Mouse (Mus musculus) cerebellum, adult 18-20 months (tissue): ENCODE results near the gene Gm21970.
A peak's percentile ranks its signal among the peaks of the same experiment; 100 is the strongest.

Experiments used
- DNase-seq, 2 experiments: peaks; one replicate each; pipeline ENCODE4 v3.0.0; 2021

Gm21970 gene

DNA sequence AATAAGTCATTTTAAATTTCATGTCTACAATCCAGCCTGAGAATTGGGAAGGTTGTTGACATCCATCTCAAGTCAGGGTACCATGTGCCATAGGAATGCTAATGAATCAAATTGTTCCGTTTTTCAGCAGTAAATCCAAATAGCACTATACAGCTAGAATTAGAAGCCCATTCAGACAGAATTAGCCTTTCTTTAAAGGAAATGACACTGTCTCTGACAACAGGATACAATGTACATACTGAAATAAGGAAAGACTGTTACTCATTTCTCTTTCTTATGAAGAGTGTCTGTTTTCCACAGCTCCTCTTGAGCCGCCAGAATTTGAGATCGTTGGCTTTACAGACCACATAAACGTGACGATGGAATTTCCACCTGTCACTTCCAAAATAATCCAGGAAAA, at the start of gene Gm21970:
Gene Gm21970 (plus strand): TSS at position 301 of the 400 bp plus-strand sequence.
- no peak for DNase-seq

DNA sequence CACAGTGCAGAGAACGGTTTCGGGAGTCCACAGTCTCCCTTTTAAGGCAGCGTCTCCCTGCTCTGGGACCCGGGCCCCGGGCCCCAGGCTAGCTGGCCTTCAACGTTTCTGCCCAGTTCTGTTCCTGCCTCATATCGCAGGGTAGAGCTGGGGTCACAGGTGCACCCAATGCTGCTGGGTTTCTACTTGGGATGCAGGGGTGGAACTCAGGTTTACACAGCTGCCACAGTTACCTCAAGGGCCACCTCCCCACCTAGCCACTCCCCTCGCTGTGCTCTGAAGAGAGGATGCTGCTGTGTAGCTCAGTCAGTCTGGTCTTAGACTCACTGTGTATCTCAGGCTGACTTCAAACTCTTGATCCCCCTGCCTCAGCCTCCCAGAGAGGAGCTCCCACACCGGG, 45.0 kb upstream of the Gm21970 start:
- no peak for DNase-seq

- DNase-seq: no peak
Measured at GRCm38 (mm10) chr16:91347491-91348263, 43.8 kb upstream of the Gm21970 start.

DNA sequence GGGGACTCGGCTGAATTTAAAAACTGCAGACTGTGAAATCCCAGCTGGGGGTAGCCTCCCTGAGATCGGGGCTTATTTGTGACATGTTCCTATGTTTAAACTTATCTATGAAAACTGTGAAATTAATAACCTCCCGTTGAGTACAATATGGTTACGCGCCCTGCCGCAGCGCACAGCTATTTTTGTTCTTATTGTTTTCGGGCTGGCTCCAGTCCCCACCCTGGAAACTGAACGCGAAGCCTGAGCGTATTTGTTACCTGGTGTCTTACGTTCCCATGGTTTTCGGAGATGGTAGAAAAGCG, 43.3 kb upstream of the Gm21970 start:
- no peak for DNase-seq

- DNase-seq: peak in 1 of 2 experiments; percentile 43
Measured at GRCm38 (mm10) chr16:91348588-91349330, 42.8 kb upstream of the Gm21970 start.

DNA sequence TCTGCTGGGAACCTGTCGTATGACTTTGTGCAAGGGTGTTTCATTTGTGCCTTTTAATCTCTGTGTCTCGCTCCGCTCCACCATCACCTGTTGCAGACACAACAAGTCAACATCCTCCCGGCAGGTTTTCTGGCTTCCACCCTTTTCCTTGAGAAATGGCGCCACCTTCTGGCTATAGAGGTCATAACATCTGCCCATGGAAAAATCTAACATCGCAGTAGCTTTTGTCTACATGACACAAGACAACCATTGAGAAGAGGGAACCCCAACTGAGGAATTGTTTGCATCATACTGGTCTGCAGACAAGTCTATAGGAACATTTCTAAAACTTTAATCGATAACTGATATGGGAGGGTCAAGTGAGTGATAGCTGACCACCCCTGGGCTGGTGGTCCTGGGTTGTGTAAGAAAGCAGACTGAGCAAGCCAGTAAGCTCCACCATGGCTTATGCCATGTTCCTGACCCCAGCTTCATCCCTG, 39.4 kb upstream of the Gm21970 start:
- DNase-seq: peak; percentile 81 to 84

DNA sequence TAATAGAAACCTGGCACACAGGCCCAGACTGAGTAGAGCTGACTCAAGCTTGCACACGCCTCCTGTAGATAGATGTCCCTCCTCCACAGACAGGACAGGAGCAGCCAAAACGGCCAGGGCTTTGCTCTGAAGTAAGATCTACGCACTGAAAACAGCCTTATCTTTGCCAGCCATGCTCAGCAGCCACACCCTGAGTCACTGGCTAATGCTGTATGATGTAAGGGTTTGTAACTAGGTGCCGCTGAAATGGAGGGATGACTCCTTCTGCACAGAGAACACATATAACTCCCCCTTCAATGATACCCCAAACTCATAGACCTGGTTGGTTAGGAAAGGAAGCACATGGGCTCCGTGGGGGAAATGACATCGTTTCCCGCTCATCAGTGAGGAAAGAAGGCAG, 38.8 kb upstream of the Gm21970 start:
- DNase-seq: no peak

DNA sequence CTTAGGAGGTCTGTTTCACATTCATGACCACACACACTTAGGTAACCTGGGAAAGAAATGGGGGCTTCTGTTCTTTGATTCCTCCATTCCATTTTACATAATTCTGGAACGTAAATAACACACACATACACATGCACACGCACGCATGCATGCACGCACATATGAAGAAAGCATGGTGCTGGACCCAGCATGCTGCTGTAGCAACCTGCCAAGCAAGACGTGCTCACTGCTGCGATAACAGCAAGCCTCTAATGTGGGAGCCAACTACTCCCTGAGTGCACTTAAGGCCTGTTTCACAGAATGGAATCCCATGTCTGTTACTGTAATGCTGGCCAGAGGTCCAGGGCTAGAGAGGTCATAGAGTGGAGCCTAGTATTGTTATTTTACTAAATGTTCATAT, 38.3 kb upstream of the Gm21970 start:
- DNase-seq: no peak

DNA sequence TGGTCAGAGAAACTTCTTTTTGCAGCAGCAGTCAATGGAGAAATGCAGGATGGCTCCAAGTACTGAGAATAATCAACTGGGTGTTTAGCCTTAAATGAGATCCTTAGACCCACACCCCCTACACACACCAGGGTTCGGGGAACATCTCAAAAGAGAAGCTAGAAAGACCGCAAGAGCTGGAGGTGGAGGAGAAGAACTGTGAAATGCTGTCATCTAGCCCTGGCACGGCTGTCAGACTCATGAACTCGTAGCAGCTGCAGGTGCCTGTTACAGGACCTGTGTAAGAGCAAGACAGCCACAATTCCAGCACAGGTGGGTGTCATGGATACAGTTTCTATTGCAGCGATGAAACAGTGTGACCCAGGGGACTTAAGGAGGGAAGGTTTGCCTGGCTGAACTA, 37.9 kb upstream of the Gm21970 start:
- DNase-seq: no peak

DNA sequence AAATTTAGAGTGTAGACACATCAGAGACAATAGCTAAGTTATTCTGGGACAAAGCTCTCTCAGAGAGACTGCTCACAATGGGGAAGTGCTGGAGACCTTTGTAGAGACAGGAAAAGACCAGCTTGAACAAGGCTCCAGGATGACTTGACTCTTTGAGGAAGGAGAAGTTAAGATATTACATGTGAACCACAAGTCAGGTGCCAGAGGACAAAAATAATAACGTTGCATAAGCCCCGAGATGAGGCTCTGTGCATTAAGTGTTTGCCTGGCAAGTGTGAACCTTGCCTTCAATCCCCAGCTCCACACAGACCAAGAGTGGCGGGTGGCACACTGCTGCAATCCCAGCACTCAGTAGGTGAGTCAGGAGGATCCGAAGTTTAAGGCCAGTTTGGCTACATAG, 36.9 kb upstream of the Gm21970 start:
- DNase-seq: no peak

- DNase-seq: no peak
Measured at GRCm38 (mm10) chr16:91355160-91355559, 36.4 kb upstream of the Gm21970 start.

DNA sequence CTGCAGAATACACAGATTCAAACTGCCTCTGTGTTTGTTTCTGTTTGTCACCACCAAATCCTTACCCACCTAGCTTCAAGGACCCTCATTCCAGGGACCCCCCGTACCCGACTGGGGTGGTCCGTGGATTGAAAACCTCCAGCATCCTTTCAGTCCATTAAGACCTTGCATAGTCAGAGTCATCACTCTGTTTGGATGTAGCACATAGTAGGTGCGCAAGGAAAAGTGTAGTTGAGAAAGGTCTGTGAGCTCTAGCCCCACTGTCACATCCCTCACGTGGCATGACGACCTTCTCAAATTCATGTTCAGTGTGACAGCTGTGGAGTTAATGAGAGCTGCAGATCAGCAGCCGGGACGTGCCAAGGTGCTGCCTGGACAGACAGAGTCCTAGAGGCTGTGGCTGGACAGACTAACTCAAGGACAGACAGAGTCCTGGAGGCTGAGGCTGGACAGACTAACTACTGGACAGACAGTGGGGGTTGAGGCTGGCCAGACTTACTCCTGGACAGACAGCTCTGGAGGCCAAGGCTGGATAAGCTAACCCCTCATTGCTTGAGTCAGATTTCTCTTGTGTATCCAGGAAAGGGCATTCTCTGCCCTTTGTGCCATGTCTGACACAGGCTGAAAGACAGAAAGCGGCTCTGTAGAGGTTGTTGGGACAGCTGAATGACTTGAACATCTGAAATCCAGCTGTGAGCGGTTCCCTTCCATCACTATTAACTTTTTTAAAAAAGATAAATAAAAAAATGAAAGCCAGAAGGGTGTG, 34.6 kb upstream of the Gm21970 start:
- no peak for DNase-seq

DNA sequence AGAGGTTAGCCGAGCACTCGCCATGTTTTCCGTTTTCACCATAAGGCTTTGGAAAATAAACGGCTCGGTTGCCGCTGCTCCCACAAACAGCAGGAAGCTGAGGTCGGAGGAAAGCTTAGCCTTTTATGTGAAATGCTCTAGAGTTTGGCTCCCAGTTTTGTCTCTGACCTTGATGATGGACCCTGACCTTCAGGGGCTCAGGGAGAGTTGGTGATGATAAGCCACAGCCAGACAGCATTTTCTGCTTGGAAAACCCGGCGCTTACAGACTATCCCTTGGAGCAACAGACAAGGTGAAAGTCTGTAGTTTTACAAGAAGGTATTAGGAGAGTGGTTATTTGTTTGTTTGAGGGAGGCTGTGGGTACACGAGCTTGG, 34.0 kb upstream of the Gm21970 start:
- no peak for DNase-seq

GRCm38 (mm10) chr16:91358555-91358954, 33.0 kb upstream of the Gm21970 start:
- peak; percentile 47 to 66 for DNase-seq

GRCm38 (mm10) chr16:91359531-91359930, 32.0 kb upstream of the Gm21970 start:
- no peak for DNase-seq

GRCm38 (mm10) chr16:91360162-91360561, 31.4 kb upstream of the Gm21970 start:
- no peak for DNase-seq

- DNase-seq: no peak
Measured at GRCm38 (mm10) chr16:91362006-91362405, 29.5 kb upstream of the Gm21970 start.

DNA sequence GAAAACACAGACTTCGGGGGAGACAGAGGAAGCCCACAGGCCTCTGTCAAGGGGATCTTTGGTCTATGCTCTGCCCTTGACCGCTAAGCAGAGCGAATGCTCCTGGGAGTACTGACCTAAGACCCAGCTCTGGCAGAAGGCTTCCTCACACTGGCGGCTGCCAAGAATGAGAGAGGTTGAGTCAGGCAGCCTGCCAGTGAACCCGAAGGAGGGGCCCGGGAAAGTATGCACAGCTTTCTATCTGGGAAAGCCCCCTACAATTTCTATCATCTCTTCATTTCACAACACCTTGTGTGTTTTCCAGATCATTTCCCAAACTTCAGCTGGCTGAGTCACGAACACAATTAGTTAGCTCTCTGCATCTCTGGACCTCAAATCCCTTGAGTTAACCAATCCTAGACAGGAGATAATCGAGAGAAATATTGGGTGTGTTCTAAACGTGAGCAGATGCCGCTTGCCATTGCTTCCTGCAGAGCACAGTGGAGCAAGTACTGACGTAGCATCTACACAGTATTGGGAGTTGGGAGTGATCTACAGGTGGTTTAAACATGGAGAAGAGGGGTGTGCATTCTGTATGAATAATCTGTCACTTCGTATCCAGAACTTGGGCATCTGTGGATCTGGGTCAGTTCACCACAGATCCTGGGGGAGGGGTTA, 28.8 kb upstream of the Gm21970 start:
- no peak for DNase-seq

GRCm38 (mm10) chr16:91363483-91363882, 28.0 kb upstream of the Gm21970 start:
- DNase-seq: no peak

DNA sequence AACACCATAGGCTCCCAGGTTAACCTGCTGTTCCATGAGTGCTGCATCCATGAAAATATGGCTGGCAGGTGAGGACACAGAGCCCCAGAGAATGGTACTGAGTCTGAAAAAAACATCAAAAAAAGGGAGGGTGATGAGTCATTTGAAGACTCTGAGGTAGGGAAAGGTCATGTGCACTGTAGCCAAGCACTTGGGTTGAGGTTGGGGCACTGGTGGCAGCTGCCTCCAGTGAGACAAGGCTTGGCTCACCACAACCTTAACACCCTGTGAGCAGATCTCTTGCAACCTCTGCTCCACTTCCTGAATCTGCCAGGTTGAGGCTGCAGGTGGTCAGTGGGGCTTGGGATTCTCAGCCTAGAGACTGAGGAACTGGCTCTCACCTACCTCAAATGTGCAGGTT, 25.0 kb upstream of the Gm21970 start:
- DNase-seq: no peak

DNA sequence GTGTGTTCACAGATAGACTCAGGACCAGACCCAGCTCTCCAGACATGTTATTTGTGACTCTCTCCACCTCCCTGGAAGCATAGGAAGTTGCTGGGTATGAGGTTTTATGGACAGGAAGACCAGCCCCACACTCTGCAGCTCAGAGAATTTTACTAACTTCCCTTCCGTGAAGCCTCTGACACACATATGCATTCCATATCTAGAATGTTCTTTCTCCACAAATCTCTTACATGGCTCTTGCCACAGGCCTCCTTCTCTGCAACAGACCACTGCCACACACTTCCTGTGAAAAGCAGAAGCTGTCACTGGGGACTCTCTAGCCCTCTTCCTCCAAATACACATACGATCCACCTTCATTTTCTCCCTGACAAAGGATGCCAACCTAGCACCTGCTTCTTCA, 24.5 kb upstream of the Gm21970 start:
- DNase-seq: no peak

- DNase-seq: peak; percentile 77 to 81
Measured at GRCm38 (mm10) chr16:91372577-91373472, 18.7 kb upstream of the Gm21970 start, which contains the start of gene Ifnar2. Gene Ifnar2 (plus strand): TSS chr16:91372783.
